Mouse (Mus musculus) forebrain, embryonic 13.5 days (tissue): ENCODE data around the gene Vtn. TPM values are rescaled to one million over a fixed set of nuclear protein-coding genes. Genes with fewer than 3 reads are reported as not detected.

Experiments used
- ATAC-seq: fragments of 200-750 bp; cut with Nextera tagmentation; 2 replicates; pipeline ENCODE4 v1.8.0; 2017
- H3K27ac ChIP-seq: fragments of 300-500 bp; sonication (generic); 2 replicates; pipeline ENCODE4 v1.5.1; 2015; ENCODE audit warnings: inconsistent platforms, mild to moderate bottlenecking, moderate library complexity
- H3K27me3 ChIP-seq: fragments of 300-500 bp; sonication (generic); 2 replicates; pipeline ENCODE4 v1.6.1; 2015; ENCODE audit warnings: mild to moderate bottlenecking, inconsistent platforms
- H3K36me3 ChIP-seq: fragments of 300-500 bp; sonication (generic); 2 replicates; pipeline ENCODE4 v1.6.1; 2015; ENCODE audit warnings: mild to moderate bottlenecking, inconsistent platforms; ENCODE audit not compliant: poor library complexity, severe bottlenecking
- H3K4me1 ChIP-seq: fragments of 300-500 bp; sonication (generic); 2 replicates; pipeline ENCODE4 v1.6.1; 2015; ENCODE audit warnings: inconsistent platforms
- H3K4me2 ChIP-seq: fragments of 300-500 bp; sonication (generic); 2 replicates; pipeline ENCODE4 v1.6.1; 2015; ENCODE audit warnings: inconsistent platforms, mild to moderate bottlenecking, moderate library complexity
- H3K4me3 ChIP-seq: fragments of 300-500 bp; sonication (generic); 2 replicates; pipeline ENCODE4 v1.5.1; 2015; ENCODE audit warnings: mild to moderate bottlenecking, inconsistent platforms
- H3K9ac ChIP-seq: fragments of 300-500 bp; sonication (generic); 2 replicates; pipeline ENCODE4 v1.6.1; 2015; ENCODE audit warnings: mild to moderate bottlenecking, inconsistent platforms
- H3K9me3 ChIP-seq: fragments of 300-500 bp; sonication (generic); replicated peaks from 2 replicates; pipeline ENCODE4 v1.6.1; 2016; ENCODE audit warnings: inconsistent platforms
- WGBS: fragments of 180-500 bp; shearing (Covaris S2); methylation state at CpG from one replicate; pipeline ENCODE4 v1.1.7; 2015; 5-methylcytosine and 5-hydroxymethylcytosine counted together
- polyA plus RNA-seq: library from polyadenylated mRNA; unstranded; fragments of >200 nt; fragmentation: Nextera tagmentation; extraction: Ambion mirVana; gene quantifications from 2 replicates; pipeline ENCODE4 v1.2.1, GENCODE M21; 2015

Vtn gene
- polyA plus RNA-seq, 1 experiment from 2014 or later, result 53.3 TPM

DNA sequence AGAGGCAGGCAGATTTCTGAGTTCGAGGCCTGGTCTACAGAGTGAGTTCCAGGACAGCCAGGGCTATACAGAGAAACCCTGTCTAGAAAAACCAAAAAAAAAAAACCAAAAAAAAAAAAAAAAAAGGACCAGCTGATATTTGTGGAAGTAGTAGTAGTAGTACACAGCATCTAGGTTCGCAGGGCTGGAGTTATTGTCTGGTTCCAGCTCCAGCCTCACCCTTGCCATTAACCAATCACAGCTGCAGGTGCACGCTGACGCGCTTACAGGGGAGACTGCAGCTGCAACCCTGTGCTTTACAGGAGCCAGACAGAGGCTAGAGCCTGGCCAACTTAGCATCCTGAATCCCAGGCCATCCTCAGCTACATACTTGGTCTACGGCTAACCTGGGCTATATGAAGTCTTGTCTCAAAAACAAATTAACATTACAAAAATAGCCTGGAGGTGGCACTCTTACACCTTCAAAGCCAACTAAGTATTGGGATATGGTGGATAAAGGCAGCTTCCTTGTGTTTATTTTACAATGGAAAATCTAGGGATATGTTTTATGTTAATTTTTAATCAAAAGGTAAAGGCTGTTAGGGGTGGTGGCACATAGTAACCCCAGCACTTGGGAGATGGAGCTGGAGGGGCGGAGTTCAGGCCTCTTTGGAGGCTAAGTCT lies 45.7 kb downstream of the Vtn start:
- H3K27me3 ChIP-seq, result no peaks in the 10 kb centered on the region
- no peaks in the 10 kb centered on the region for H3K9me3 ChIP-seq
- H3K27ac ChIP-seq, result no peak overlapping the region
- H3K4me1 ChIP-seq, result peaks cover 18% of the 10 kb centered on the region
- 94% methylated on average over 7 of the region's 7 CpGs for WGBS
- no peak for ATAC-seq
- H3K36me3 ChIP-seq, result peaks cover 40% of the 10 kb centered on the region
- H3K9ac ChIP-seq, result no peak overlapping the region
- no peak overlapping the region for H3K4me3 ChIP-seq
- H3K4me2 ChIP-seq, result no peak overlapping the region

DNA sequence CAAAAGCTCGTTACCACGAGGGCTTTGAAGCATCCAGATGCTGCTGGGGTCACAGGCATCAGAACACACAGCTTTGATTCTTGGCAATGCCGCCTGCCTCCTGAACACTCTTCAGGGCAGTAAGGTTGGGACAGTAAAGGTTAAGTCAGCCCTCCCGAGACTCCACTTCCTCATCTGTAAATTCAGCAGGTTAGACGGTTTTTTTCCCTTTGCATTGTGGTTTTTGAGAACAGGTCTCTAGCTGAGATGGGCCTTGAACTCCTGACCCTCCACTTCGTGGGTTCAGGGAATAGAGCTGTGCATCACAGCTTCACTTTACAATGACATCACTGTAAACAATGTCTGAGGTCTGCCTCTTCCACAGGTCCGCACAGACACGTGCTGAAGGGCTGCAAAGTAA lies 46.3 kb downstream of the Vtn start:
- Histone ChIP-seq H3K36me3 (peaks cover 34% of the 10 kb centered on the region), H3K9ac (no peak overlapping the region), H3K4me2 (no peak overlapping the region), H3K27ac (no peak overlapping the region), H3K4me3 (no peak overlapping the region), H3K27me3 (no peaks in the 10 kb centered on the region), H3K9me3 (no peaks in the 10 kb centered on the region), H3K4me1 (peaks cover 24% of the 10 kb centered on the region)
- ATAC-seq, result no peak
- WGBS, result 64% methylated on average over 8 of the region's 8 CpGs

DNA sequence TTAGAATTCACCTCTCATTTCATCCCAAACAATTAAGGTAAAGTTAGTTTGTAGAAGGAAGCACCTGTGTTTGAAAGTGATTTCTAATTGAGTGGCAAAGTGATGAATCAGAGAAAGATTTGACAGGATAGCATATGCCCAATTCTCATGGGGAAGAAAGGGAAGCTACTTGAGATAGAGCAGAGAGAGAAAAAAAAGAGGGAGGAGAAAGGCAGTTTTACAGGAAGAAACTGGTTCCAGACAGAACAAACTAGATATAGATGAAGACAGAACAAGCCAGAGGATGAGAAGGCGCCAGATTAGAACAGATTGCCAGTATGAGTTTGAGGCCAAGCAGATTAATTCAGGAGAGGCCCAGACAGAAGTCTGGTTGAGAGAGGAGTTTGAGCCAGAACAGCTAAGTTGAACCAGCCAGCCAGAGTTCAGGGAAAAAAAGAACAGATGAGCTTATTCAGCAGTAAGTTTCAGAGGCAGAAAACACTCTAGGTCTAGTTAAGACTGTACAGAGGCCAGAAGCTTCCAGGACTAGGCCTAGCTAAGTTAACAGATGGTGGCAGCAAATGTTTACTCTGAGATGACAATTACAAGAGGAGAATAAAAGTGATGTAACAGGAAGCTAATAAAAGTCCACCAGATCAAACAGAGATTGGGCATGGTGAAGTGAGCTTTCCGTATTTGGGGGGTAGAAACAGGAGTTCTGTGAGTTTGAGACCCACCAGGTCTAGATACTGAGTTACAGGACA lies 49.0 kb downstream of the Vtn start:
- no peak overlapping the region for H3K9ac ChIP-seq
- ATAC-seq, result no peak
- H3K4me1 ChIP-seq, result peaks cover 27% of the 10 kb centered on the region
- WGBS, result 89% methylated on average over 2 of the region's 2 CpGs
- no peaks in the 10 kb centered on the region for H3K27me3 ChIP-seq
- H3K27ac ChIP-seq, result no peak overlapping the region; the same call in 1 of the 2 replicates
- no peaks in the 10 kb centered on the region for H3K9me3 ChIP-seq
- H3K4me2 ChIP-seq, result peak overlapping the region; percentile 80; the same call in 1 of the 2 replicates
- peaks cover 9% of the 10 kb centered on the region for H3K36me3 ChIP-seq
- H3K4me3 ChIP-seq, result no peak overlapping the region

DNA sequence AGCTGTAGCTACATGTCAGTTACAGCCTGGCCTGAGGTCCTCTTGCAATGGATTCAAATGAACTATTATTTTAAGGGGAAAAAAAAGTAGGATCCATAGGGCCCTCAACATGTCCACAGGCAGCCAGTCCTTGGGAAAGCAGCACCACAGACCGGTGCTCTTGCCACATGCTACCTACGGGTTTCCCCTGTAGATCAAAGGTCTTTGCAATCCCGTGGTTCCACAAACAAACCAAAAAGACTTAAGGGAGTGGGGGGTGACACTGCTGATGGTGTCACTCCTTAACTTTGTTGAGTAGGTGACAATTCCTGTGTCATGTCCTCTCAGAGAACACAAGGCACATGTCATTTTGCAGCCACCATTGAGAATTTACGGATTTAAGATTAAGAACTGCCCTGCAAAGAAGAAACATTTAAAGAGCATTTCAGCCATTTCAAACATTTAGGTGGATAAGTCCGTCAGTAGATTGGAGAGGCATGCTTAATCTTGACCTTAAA lies 50.6 kb downstream of the Vtn start:
- H3K27me3 ChIP-seq, result no peaks in the 10 kb centered on the region
- WGBS, result 14% methylated on average over 5 of the region's 5 CpGs
- H3K27ac ChIP-seq, result no peak overlapping the region
- H3K4me2 ChIP-seq, result peak overlapping the region; percentile 80
- peak overlapping the region; percentile 77 for H3K9ac ChIP-seq
- peaks cover 27% of the 10 kb centered on the region for H3K4me1 ChIP-seq
- ATAC-seq, result no peak
- peak overlapping the region; percentile 62 for H3K4me3 ChIP-seq
- H3K9me3 ChIP-seq, result no peaks in the 10 kb centered on the region
- H3K36me3 ChIP-seq, result 0 out of 2 replicates have a peak, but pooled peaks cover 5% of the 10 kb centered on the region

DNA sequence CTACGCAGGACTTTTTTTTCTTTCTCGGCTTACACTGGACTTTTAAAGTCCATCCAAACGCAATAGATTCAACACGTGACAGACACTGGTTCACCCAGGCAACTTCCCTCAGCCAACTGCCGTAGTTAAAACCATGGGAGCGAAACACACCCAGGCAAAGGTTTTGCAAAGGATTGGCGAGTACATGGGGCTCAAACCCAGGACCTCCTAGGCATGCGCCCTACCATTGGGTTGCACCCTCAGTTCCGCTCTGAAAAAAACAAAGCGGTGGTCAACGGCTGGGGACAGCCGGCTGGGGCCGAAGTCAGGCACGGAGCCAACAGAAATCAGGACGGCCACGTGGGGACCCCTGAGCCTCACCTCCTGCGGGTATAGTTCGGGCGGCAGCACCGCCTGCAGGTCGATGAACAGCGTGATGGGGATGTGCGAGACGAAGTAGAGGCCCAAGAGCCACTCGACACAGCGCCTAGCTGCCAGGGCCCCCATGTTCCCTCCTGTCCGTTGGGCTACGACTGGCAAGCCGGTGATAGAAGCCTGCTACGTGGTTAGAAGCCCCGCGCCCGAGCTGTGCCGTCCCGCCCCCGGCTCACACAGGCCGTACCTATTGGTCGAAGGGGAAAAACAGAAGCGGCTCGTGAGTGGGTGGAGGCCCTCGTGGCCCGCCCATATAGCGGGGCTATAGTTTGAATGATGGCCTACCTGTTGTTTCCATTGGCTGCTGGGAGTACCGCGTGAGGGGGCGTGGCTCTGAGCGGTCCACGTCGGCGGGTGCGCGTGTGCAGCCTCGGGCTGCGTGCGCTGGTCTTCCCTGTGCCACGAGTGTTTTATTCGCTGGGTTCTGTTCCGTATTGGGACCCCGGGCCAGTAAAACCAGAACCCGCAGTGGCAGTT lies 51.5 kb downstream of the Vtn start, which contains the start of gene Tmem97:
Tmem97 (minus strand) TSS at position 610 of the 891 bp plus-strand sequence.
- Histone ChIP-seq H3K36me3 (0 out of 2 replicates have a peak, but pooled peaks cover 5% of the 10 kb centered on the region), H3K4me2 (peak within 1 kb of the TSS; percentile 80)
- WGBS, result under 1% methylated on average over 60 of the region's 60 CpGs

DNA sequence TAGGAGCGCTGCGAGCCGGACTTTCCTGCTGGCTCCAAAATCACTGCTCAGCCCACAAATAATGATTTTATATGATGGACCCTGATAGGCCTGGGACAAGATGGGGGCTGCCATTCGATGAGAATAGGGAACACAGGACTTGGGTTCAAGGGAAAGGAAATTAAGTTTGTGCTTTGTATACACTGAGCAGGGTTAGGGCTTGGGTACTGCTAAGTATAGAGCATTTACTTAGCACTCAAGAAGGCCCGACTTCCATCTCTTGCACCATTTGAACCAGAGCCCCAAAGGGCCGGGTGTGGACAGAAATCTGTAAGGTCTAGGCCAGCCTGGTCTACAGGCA lies 52.1 kb downstream of the Vtn start:
- H3K27me3 ChIP-seq, result no peaks in the 10 kb centered on the region
- H3K4me1 ChIP-seq, result peaks cover 27% of the 10 kb centered on the region
- H3K9me3 ChIP-seq, result no peaks in the 10 kb centered on the region
- 0 out of 2 replicates have a peak, but pooled peaks cover 5% of the 10 kb centered on the region for H3K36me3 ChIP-seq
- peak; percentile 57 for ATAC-seq
- H3K9ac ChIP-seq, result peak overlapping the region; percentile 65
- H3K4me3 ChIP-seq, result peak overlapping the region; percentile 62
- H3K4me2 ChIP-seq, result peak overlapping the region; percentile 80
- peak overlapping the region; percentile 81 for H3K27ac ChIP-seq
- 34% methylated on average over 6 of the region's 6 CpGs for WGBS

More for the DNA sequence above, 51.5 kb downstream of the Vtn start, which contains the start of gene Tmem97:
- Histone ChIP-seq H3K9me3 (no peaks in the 10 kb centered on the region), H3K27me3 (no peaks in the 10 kb centered on the region), H3K4me1 (peaks cover 27% of the 10 kb centered on the region), H3K4me3 (peak within 1 kb of the TSS; percentile 62), H3K9ac (peak within 1 kb of the TSS; percentile 77), H3K27ac (peak within 1 kb of the TSS; percentile 81)
- peak; percentile 100 for ATAC-seq

Other genes with a start within 250 kb of the Vtn start
- 61.8 and 73.0 TPM in 2 replicates for gene 2610507B11Rik, start 237.3 kb upstream of the Vtn start, polyA plus RNA-seq
- 0.18 and 0.35 TPM in 2 replicates for gene BC030499, start 208.2 kb upstream of the Vtn start, polyA plus RNA-seq
- 41.8 and 46.4 TPM in 2 replicates for gene Spag5, start 197.6 kb upstream of the Vtn start, polyA plus RNA-seq
- 135 and 142 TPM in 2 replicates for gene Aldoc, start 176.1 kb upstream of the Vtn start, polyA plus RNA-seq
- 55.0 and 62.0 TPM in 2 replicates for gene Pigs, start 170.7 kb upstream of the Vtn start, polyA plus RNA-seq
- gene Unc119, start 155.6 kb upstream of the Vtn start, polyA plus RNA-seq, result 68.7 and 70.2 TPM in 2 replicates
- not detected in 2 replicates for gene Foxn1, start 112.5 kb upstream of the Vtn start, polyA plus RNA-seq
- not detected in 2 replicates for gene Slc13a2, start 76.9 kb upstream of the Vtn start, polyA plus RNA-seq
- gene Slc46a1, start 33.4 kb upstream of the Vtn start, polyA plus RNA-seq, result 15.7 and 16.2 TPM in 2 replicates
- 34.6 and 36.2 TPM in 2 replicates for gene Sarm1, start 1.3 kb upstream of the Vtn start, polyA plus RNA-seq
- gene Sebox, start 4.4 kb downstream of the Vtn start, polyA plus RNA-seq, result 0.14 and 0.36 TPM in 2 replicates
- 85.9 and 86.6 TPM in 2 replicates for gene Tmem199, start 13.1 kb downstream of the Vtn start, polyA plus RNA-seq
- 170 and 176 TPM in 2 replicates for gene Poldip2, start 13.1 kb downstream of the Vtn start, polyA plus RNA-seq
- gene Tnfaip1, start 37.2 kb downstream of the Vtn start, polyA plus RNA-seq, result 65.6 and 71.9 TPM in 2 replicates
- 92.2 and 114 TPM in 2 replicates for gene Ift20, start 37.3 kb downstream of the Vtn start, polyA plus RNA-seq
- gene Tmem97, start 51.7 kb downstream of the Vtn start, polyA plus RNA-seq, result 45.9 and 49.0 TPM in 2 replicates
- gene Nlk, start 198.3 kb downstream of the Vtn start, polyA plus RNA-seq, result 34.1 and 34.2 TPM in 2 replicates